Mouse (Mus musculus) bone marrow, adult 2 months (tissue): ENCODE measurements around the gene Nsd1.

ENCODE experiments used
- CTCF ChIP-seq: fragments of 200-500 bp; IDR thresholded peaks from 2 replicates; pipeline ENCODE4 v1.5.1; 2011; ENCODE audit warnings: low read length, control low read depth; ENCODE audit not compliant: control insufficient read depth, insufficient read depth
- POLR2A ChIP-seq: fragments of 200-500 bp; IDR thresholded peaks from 2 replicates; pipeline ENCODE4 v1.6.1; 2011; ENCODE audit warnings: low read depth, mild to moderate bottlenecking, control low read depth, low read length, borderline replicate concordance; ENCODE audit not compliant: control insufficient read depth

DNA sequence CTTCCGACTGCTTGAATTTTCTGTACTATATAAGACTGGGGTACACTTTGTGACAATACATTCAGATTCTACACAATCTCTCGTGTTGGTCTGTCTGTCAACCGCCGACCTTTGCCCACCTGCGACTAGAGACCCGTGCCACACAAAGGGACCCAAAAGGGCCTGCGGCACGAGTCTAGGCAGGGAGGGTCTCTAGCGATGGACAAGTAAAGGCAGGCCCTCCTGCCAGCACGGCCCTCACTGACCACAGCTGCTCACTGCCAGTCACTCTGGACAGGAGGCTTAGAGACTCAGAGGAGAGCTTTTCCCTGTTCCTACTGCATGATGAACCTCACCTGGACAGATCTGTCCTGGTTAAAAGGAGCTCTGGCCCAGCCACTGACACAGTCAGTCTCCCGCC is 132.9 kb downstream of the Nsd1 start:
- TF ChIP-seq CTCF (no peak), POLR2A (no peak)
